Mouse (Mus musculus): Measurements from ENCODE around the gene Stxbp5. TPM values are rescaled to one million over a fixed set of nuclear protein-coding genes. Genes with fewer than 3 reads are reported as not detected.
A peak's percentile ranks its signal among the peaks of the same experiment; 100 is the strongest.

The Stxbp5 gene
- total and polyA plus RNA-seq, 3 experiments: 12.3 to 82.2 (median 19.6) TPM

DNA sequence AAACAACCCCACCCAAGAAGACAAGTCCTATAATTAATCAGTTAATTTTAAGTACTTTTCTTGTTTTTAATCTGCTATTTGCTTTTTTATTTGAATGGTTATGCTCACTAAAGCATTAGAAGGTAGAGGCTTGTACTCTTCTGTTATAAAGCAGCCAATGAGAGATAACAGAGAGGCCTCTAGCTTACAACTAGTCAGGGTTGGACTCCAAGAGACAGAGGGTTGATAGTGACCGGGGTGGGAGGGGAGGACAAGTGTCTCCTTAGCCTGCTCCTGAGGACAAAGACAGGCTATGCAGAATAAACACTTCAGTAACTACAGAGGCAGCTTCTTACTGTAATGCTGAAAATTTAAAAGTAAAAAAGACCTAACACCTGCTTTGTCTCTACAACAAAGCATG lies 101.8 kb downstream of the Stxbp5 start:
- Histone ChIP-seq H3K9ac (ENCODE audit: control insufficient read depth, low read depth, low read length, poor library complexity, severe bottlenecking) (no peak overlapping the region), H3K4me1 (ENCODE audit: control insufficient read depth in 1 of 2, insufficient read depth in 2 of 2, low read length in 2 of 2) (no peaks in the 10 kb centered on the region; a peak in 1 of 4 replicates), H3K9me3 (replicated peaks; ENCODE audit: insufficient read depth, low read length) (no peaks in the 10 kb centered on the region), H3K27ac (ENCODE audit: control insufficient read depth, low read depth, low read length) (no peak overlapping the region), H3K36me3 (ENCODE audit: control insufficient read depth in 1 of 2, insufficient read depth in 2 of 2, low read length in 2 of 2) (peaks cover 3 to 5% of the 10 kb centered on the region in 2 experiments), H3K27me3 (ENCODE audit: control insufficient read depth in 1 of 2, insufficient read depth in 2 of 2, low read length in 2 of 2) (no peaks in the 10 kb centered on the region), H3K4me3 (ENCODE audit: control insufficient read depth in 1 of 2, insufficient read depth in 1 of 2, low read depth in 2 of 2, low read length in 2 of 2) (no peak overlapping the region), H3K79me2 (ENCODE audit: control insufficient read depth, insufficient read depth, low read length, poor library complexity) (no peaks in the 10 kb centered on the region)
- DNase-seq (ENCODE audit: low read depth, low spot score): no peak
- TF ChIP-seq JUND (IDR thresholded peaks at IDR 0.05; ENCODE audit: low read depth, low read length) (no peak), SMC3 (IDR thresholded peaks at IDR 0.05; ENCODE audit: low read depth, low read length) (no peak), KAT2A (conservative IDR thresholded peaks at IDR 0.05; ENCODE audit: low read depth, low read length) (no peak), ZNF384 (IDR thresholded peaks at IDR 0.05; ENCODE audit: low read depth, low read length) (no peak), EP300 (IDR thresholded peaks at IDR 0.05; ENCODE audit: low read depth in 1 of 2, low read length in 2 of 2) (no peak), UBTF (IDR thresholded peaks at IDR 0.05; ENCODE audit: borderline replicate concordance, insufficient read depth, low read depth, low read length) (no peak), MEF2A (IDR thresholded peaks at IDR 0.05; ENCODE audit: extremely low read depth, insufficient replicate concordance, low read depth, low read length, poor library complexity, severe bottlenecking) (no peak), CHD1 (IDR thresholded peaks at IDR 0.05; ENCODE audit: low read depth, low read length) (no peak), POLR2A (IDR thresholded peaks at IDR 0.05; ENCODE audit: control insufficient read depth in 1 of 2, insufficient read depth in 1 of 2, low read depth in 1 of 2, low read length in 2 of 2, poor library complexity in 1 of 2) (no peak), USF2 (IDR thresholded peaks at IDR 0.05; ENCODE audit: borderline replicate concordance in 1 of 2, insufficient read depth in 1 of 2, low read depth in 1 of 2, low read length in 2 of 2) (no peak), GATA1 (IDR thresholded peaks at IDR 0.05; ENCODE audit: low read depth, low read length) (no peak), RCOR1 (IDR thresholded peaks at IDR 0.05; ENCODE audit: low read depth, low read length) (no peak)

- TF ChIP-seq SMC3 (IDR thresholded peaks at IDR 0.05; ENCODE audit: low read depth, low read length): peak; percentile 21; the same call in 1 of the 2 replicates
- 0 out of 6 replicates have a peak, but pooled peaks of 1 of the 3 experiments have one; percentile 5 for TF ChIP-seq CTCF (IDR thresholded peaks at IDR 0.05 in 2 of 3, conservative IDR thresholded peaks at IDR 0.05 in 1 of 3; ENCODE audit: control insufficient read depth in 1 of 3, insufficient read depth in 1 of 3, low read depth in 2 of 3, low read length in 3 of 3, poor library complexity in 1 of 3, severe bottlenecking in 1 of 3)
- TF ChIP-seq RCOR1 (IDR thresholded peaks at IDR 0.05; ENCODE audit: low read depth, low read length): no peak
- TF ChIP-seq SIN3A (IDR thresholded peaks at IDR 0.05; ENCODE audit: low read length): no peak
- TF ChIP-seq NRF1 (IDR thresholded peaks at IDR 0.05; ENCODE audit: insufficient read depth, low read depth, low read length, poor library complexity, severe bottlenecking): no peak
- peaks cover 3 to 5% of the 10 kb centered on the region in 2 experiments for H3K36me3 ChIP-seq (ENCODE audit: control insufficient read depth in 1 of 2, insufficient read depth in 2 of 2, low read length in 2 of 2)
Measured at GRCm38 (mm10) chr10:9796429-9796828, 104.5 kb downstream of the Stxbp5 start.

More at GRCm38 (mm10) chr10:9796429-9796828, 104.5 kb downstream of the Stxbp5 start:
- H3K9me3 ChIP-seq (replicated peaks; ENCODE audit: insufficient read depth, low read length): no peaks in the 10 kb centered on the region
- no peaks in the 10 kb centered on the region for H3K79me2 ChIP-seq (ENCODE audit: control insufficient read depth, insufficient read depth, low read length, poor library complexity)
- H3K27ac ChIP-seq (ENCODE audit: control insufficient read depth, low read depth, low read length): no peak overlapping the region
- DNase-seq (ENCODE audit: low read depth, low spot score): peak; percentile 13
- H3K9ac ChIP-seq (ENCODE audit: control insufficient read depth, low read depth, low read length, poor library complexity, severe bottlenecking): no peak overlapping the region
- H3K4me3 ChIP-seq (ENCODE audit: control insufficient read depth in 1 of 2, insufficient read depth in 1 of 2, low read depth in 2 of 2, low read length in 2 of 2): no peak overlapping the region
- H3K4me1 ChIP-seq (ENCODE audit: control insufficient read depth in 1 of 2, insufficient read depth in 2 of 2, low read length in 2 of 2): no peaks in the 10 kb centered on the region; a peak in 1 of 4 replicates
- H3K27me3 ChIP-seq (ENCODE audit: control insufficient read depth in 1 of 2, insufficient read depth in 2 of 2, low read length in 2 of 2): no peaks in the 10 kb centered on the region

Data from MEL (cell line).